Mouse (Mus musculus): ENCODE results near the gene Preb. TPM values are rescaled to one million over a fixed set of nuclear protein-coding genes. Genes with fewer than 3 reads are reported as not detected.

Gene Preb
- 96.5 and 99.8 TPM in 2 replicates for total RNA-seq (2012; rRNA removed)
- 70.9 and 87.3 TPM in 2 replicates for total RNA-seq (2014; rRNA removed)
- 143 and 145 TPM in 2 replicates for polyA plus RNA-seq (2012; ENCODE audit: insufficient read length, low read depth)

GRCm38 (mm10) chr5:30959966-30960501, at the start of gene Preb:
Gene Preb, minus strand, starts transcription at chr5:30960361.
- peaks cover 10% of the 10 kb centered on the region for H3K9me3 ChIP-seq (replicated peaks; ENCODE audit: low read length)
- peak within 1 kb of the TSS; percentile 97 to 98 (median 98) for H3K4me3 ChIP-seq (replicated peaks in 1 of 3; ENCODE audit: low read depth in 2 of 3, low read length in 2 of 3, poor library complexity in 1 of 3)
- TF ChIP-seq EP300 (IDR thresholded peaks at IDR 0.05; ENCODE audit: low read length) (no peak), ELF1 (IDR thresholded peaks at IDR 0.05; ENCODE audit: low read depth, low read length) (peak; percentile 87), MXI1 (IDR thresholded peaks at IDR 0.05; ENCODE audit: low read depth, low read length) (0 out of 2 replicates have a peak, but pooled peaks have one; percentile 40), RAD21 (IDR thresholded peaks at IDR 0.05; ENCODE audit: low read depth, low read length) (no peak), ZMIZ1 (IDR thresholded peaks at IDR 0.05; ENCODE audit: low read depth, low read length) (peak; percentile 81), TCF12 (IDR thresholded peaks at IDR 0.05; ENCODE audit: low read depth, low read length) (peak; percentile 82), MYC (IDR thresholded peaks at IDR 0.05; ENCODE audit: low read depth, low read length) (peak; percentile 37; the same call in 1 of the 2 replicates), MAZ (IDR thresholded peaks at IDR 0.05; ENCODE audit: low read depth, low read length) (peak; percentile 42; the same call in 1 of the 2 replicates), GABPA (IDR thresholded peaks at IDR 0.05; ENCODE audit: insufficient replicate concordance, low read depth, low read length) (no peak), USF1 (IDR thresholded peaks at IDR 0.05; ENCODE audit: low read depth, low read length) (no peak), MAFK (IDR thresholded peaks at IDR 0.05; ENCODE audit: insufficient replicate concordance, low read length) (0 out of 2 replicates have a peak, but pooled peaks have one; percentile 63), POLR2A (IDR thresholded peaks at IDR 0.05; ENCODE audit: low read depth, low read length) (peak; percentile 96), SIN3A (IDR thresholded peaks at IDR 0.05; ENCODE audit: low read length) (peak; percentile 87), CHD1 (IDR thresholded peaks at IDR 0.05; ENCODE audit: low read depth, low read length) (no peak), TBP (conservative IDR thresholded peaks at IDR 0.05; ENCODE audit: low read depth, low read length) (no peak; the same call in 1 of the 2 replicates), PAX5 (IDR thresholded peaks at IDR 0.05; ENCODE audit: low read length) (no peak), SMC3 (IDR thresholded peaks at IDR 0.05; ENCODE audit: low read depth, low read length) (no peak), UBTF (IDR thresholded peaks at IDR 0.05; ENCODE audit: low read depth, low read length) (no peak), JUN (IDR thresholded peaks at IDR 0.05; ENCODE audit: insufficient read depth, low read depth, low read length) (peak; percentile 29; the same call in 1 of the 2 replicates), MEF2A (IDR thresholded peaks at IDR 0.05; ENCODE audit: borderline replicate concordance, low read depth, low read length) (0 out of 2 replicates have a peak, but pooled peaks have one; percentile 60), KAT2A (IDR thresholded peaks at IDR 0.05; ENCODE audit: insufficient replicate concordance, low read length) (peak; percentile 89; the same call in 1 of the 2 replicates), ZKSCAN1 (IDR thresholded peaks at IDR 0.05; ENCODE audit: borderline replicate concordance, low read depth, low read length) (no peak), IRF4 (IDR thresholded peaks at IDR 0.05; ENCODE audit: low read depth, low read length) (0 out of 2 replicates have a peak, but pooled peaks have one; percentile 50), ZNF384 (IDR thresholded peaks at IDR 0.05; ENCODE audit: low read depth, low read length) (no peak), NELFE (IDR thresholded peaks at IDR 0.05; ENCODE audit: low read depth, low read length) (peak; percentile 96), CHD2 (IDR thresholded peaks at IDR 0.05; ENCODE audit: low read length) (0 out of 2 replicates have a peak, but pooled peaks have one; percentile 43), NRF1 (IDR thresholded peaks at IDR 0.05; ENCODE audit: low read depth, low read length) (peak; percentile 99), HCFC1 (IDR thresholded peaks at IDR 0.05; ENCODE audit: low read depth, low read length) (peak; percentile 89), MAX (IDR thresholded peaks at IDR 0.05; ENCODE audit: low read length) (0 out of 2 replicates have a peak, but pooled peaks have one; percentile 58), USF2 (conservative IDR thresholded peaks at IDR 0.05; ENCODE audit: low read depth, low read length) (no peak), E2F4 (IDR thresholded peaks at IDR 0.05; ENCODE audit: insufficient replicate concordance, low read depth, low read length) (no peak), ETS1 (conservative IDR thresholded peaks at IDR 0.05; ENCODE audit: low read depth, low read length) (no peak), POLR2AphosphoS2 (IDR thresholded peaks at IDR 0.05; ENCODE audit: low read depth, low read length) (peak; percentile 80; the same call in 1 of the 2 replicates), CTCF (conservative IDR thresholded peaks at IDR 0.05 in 1 of 2, IDR thresholded peaks at IDR 0.05 in 1 of 2; ENCODE audit: low read depth in 2 of 2, low read length in 2 of 2) (no peak), BHLHE40 (IDR thresholded peaks at IDR 0.05; ENCODE audit: low read depth, low read length) (0 out of 2 replicates have a peak, but pooled peaks have one; percentile 20), ZC3H11A (IDR thresholded peaks at IDR 0.05; ENCODE audit: low read depth, low read length) (no peak), RCOR1 (conservative IDR thresholded peaks at IDR 0.05; ENCODE audit: low read depth, low read length) (no peak; the same call in 1 of the 2 replicates), JUND (conservative IDR thresholded peaks at IDR 0.05; ENCODE audit: low read depth, low read length) (no peak)
- peaks cover 26 to 31% of the 10 kb centered on the region in 2 experiments for H3K36me3 ChIP-seq (replicated peaks in 1 of 2; ENCODE audit: control insufficient read depth in 1 of 2, insufficient read depth in 1 of 2, low read length in 1 of 2)
- dilution Hi-C loops (cut with MboI; ENCODE audit: extremely low pct_ligation_motif_present, extremely low pct_unique_long_range_greater_than_20kb, low sequenced_read_pairs) (no loop called here), in situ Hi-C loops (cut with MboI; ENCODE audit: low pct_ligation_motif_present, low pct_unique_long_range_greater_than_20kb, low sequenced_read_pairs) (no loop called here)
- H3K79me2 ChIP-seq (replicated peaks; ENCODE audit: control insufficient read depth, extremely low read depth, insufficient read depth, poor library complexity, severe bottlenecking): peaks cover 18% of the 10 kb centered on the region
- H3K27ac ChIP-seq (ENCODE audit: insufficient read depth, low read depth): peak within 1 kb of the TSS; percentile 34; the same call in 1 of the 2 replicates
- DNase-seq (ENCODE audit: extremely low read depth): peak; percentile 98
- H3K27me3 ChIP-seq (replicated peaks): peaks cover 2% of the 10 kb centered on the region
- H3K4me1 ChIP-seq (ENCODE audit: control insufficient read depth in 1 of 2, insufficient read depth in 2 of 2): peaks cover 14 to 35% of the 10 kb centered on the region in 2 experiments
- H3K4me2 ChIP-seq (ENCODE audit: insufficient read depth, low read depth, poor library complexity, severe bottlenecking): peak within 1 kb of the TSS; percentile 42
- H3K9ac ChIP-seq (ENCODE audit: insufficient read depth, low read depth): peak within 1 kb of the TSS; percentile 96

Measured in CH12.LX (cell line).